Mouse (Mus musculus): Measurements from ENCODE around the gene Gprc5c. TPM values are rescaled to one million over a fixed set of nuclear protein-coding genes. Genes with fewer than 3 reads are reported as not detected.

Gprc5c gene
- polyA plus RNA-seq, 1 experiment = 4.4 TPM

DNA sequence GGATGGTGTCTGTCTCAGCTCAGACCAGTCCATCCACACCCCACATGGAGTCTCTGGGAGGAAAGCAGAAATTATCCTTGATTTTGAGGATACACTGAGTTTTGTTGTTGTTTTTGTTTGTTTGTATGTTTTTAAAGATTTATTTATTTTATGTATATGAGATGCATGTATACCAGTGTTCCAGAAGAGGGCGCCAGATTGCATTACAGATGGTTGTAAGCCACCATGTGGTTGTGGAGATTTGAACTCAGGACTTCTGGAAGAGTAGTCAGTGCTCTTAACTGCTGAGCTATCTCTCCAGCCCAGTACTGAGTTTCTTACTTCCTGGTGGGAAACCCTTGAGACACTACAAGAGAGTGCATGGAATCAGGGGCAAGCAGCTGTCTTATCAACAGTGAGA lies 41.6 kb upstream of the Gprc5c start:
- no peak overlapping the region for H3K27ac ChIP-seq (ENCODE audit: insufficient read depth, low read depth, low read length)
- 61% methylated on average over 1 of the region's 1 CpGs for WGBS
- no peaks in the 10 kb centered on the region for H3K4me1 ChIP-seq (ENCODE audit: control insufficient read depth, insufficient read depth, insufficient read length, low read length)
- no peak overlapping the region for H3K4me3 ChIP-seq (ENCODE audit: low read depth, low read length)
- no peak for TF ChIP-seq CTCF (IDR thresholded peaks at IDR 0.05; ENCODE audit: extremely low read depth, insufficient read length, insufficient replicate concordance, low read depth, low read length)
- no peak for TF ChIP-seq POLR2A (IDR thresholded peaks at IDR 0.05; ENCODE audit: low read depth, low read length)
- no peaks in the 10 kb centered on the region for H3K36me3 ChIP-seq (ENCODE audit: control insufficient read depth, insufficient read depth, low read length)
- no peaks in the 10 kb centered on the region for H3K27me3 ChIP-seq (ENCODE audit: control insufficient read depth, insufficient read depth, low read length)

- Histone ChIP-seq H3K4me3 (ENCODE audit: low read depth, low read length) (no peak overlapping the region), H3K4me1 (ENCODE audit: control insufficient read depth, insufficient read depth, insufficient read length, low read length) (peaks cover 4% of the 10 kb centered on the region), H3K27me3 (ENCODE audit: control insufficient read depth, insufficient read depth, low read length) (no peaks in the 10 kb centered on the region), H3K27ac (ENCODE audit: insufficient read depth, low read depth, low read length) (no peak overlapping the region), H3K36me3 (ENCODE audit: control insufficient read depth, insufficient read depth, low read length) (no peaks in the 10 kb centered on the region)
- 46% methylated on average over 4 of the region's 4 CpGs for WGBS
- TF ChIP-seq POLR2A (IDR thresholded peaks at IDR 0.05; ENCODE audit: low read depth, low read length) (no peak), CTCF (IDR thresholded peaks at IDR 0.05; ENCODE audit: extremely low read depth, insufficient read length, insufficient replicate concordance, low read depth, low read length) (no peak)
These were observed 40.6 kb upstream of the Gprc5c start for GRCm38 (mm10) chr11:114810344-114810743.

GRCm38 (mm10) chr11:114812731-114813240 lies 38.2 kb upstream of the Gprc5c start:
- Histone ChIP-seq H3K4me1 (ENCODE audit: control insufficient read depth, insufficient read depth, insufficient read length, low read length) (peaks cover 4% of the 10 kb centered on the region), H3K36me3 (ENCODE audit: control insufficient read depth, insufficient read depth, low read length) (no peaks in the 10 kb centered on the region), H3K4me3 (ENCODE audit: low read depth, low read length) (no peak overlapping the region), H3K27me3 (ENCODE audit: control insufficient read depth, insufficient read depth, low read length) (no peaks in the 10 kb centered on the region), H3K27ac (ENCODE audit: insufficient read depth, low read depth, low read length) (no peak overlapping the region)
- 25% methylated on average over 6 of the region's 6 CpGs for WGBS
- TF ChIP-seq CTCF (IDR thresholded peaks at IDR 0.05; ENCODE audit: extremely low read depth, insufficient read length, insufficient replicate concordance, low read depth, low read length) = peak; percentile 86; the same call in 1 of the 2 replicates
- TF ChIP-seq POLR2A (IDR thresholded peaks at IDR 0.05; ENCODE audit: low read depth, low read length) = no peak

GRCm38 (mm10) chr11:114814873-114815592 lies 35.9 kb upstream of the Gprc5c start:
- WGBS = 66% methylated on average over 11 of the region's 11 CpGs
- H3K27ac ChIP-seq (ENCODE audit: insufficient read depth, low read depth, low read length) = no peak overlapping the region
- TF ChIP-seq POLR2A (IDR thresholded peaks at IDR 0.05; ENCODE audit: low read depth, low read length) = no peak
- TF ChIP-seq CTCF (IDR thresholded peaks at IDR 0.05; ENCODE audit: extremely low read depth, insufficient read length, insufficient replicate concordance, low read depth, low read length) = no peak
- H3K27me3 ChIP-seq (ENCODE audit: control insufficient read depth, insufficient read depth, low read length) = no peaks in the 10 kb centered on the region
- no peak overlapping the region for H3K4me3 ChIP-seq (ENCODE audit: low read depth, low read length)
- no peaks in the 10 kb centered on the region for H3K36me3 ChIP-seq (ENCODE audit: control insufficient read depth, insufficient read depth, low read length)
- H3K4me1 ChIP-seq (ENCODE audit: control insufficient read depth, insufficient read depth, insufficient read length, low read length) = peaks cover 4% of the 10 kb centered on the region

- Histone ChIP-seq H3K4me3 (ENCODE audit: low read depth, low read length) (no peak overlapping the region), H3K27me3 (ENCODE audit: control insufficient read depth, insufficient read depth, low read length) (no peaks in the 10 kb centered on the region), H3K36me3 (ENCODE audit: control insufficient read depth, insufficient read depth, low read length) (no peaks in the 10 kb centered on the region), H3K27ac (ENCODE audit: insufficient read depth, low read depth, low read length) (no peak overlapping the region), H3K4me1 (ENCODE audit: control insufficient read depth, insufficient read depth, insufficient read length, low read length) (peaks cover 4% of the 10 kb centered on the region)
- no peak for TF ChIP-seq POLR2A (IDR thresholded peaks at IDR 0.05; ENCODE audit: low read depth, low read length)
- TF ChIP-seq CTCF (IDR thresholded peaks at IDR 0.05; ENCODE audit: extremely low read depth, insufficient read length, insufficient replicate concordance, low read depth, low read length) = no peak
- 88% methylated on average over 4 of the region's 4 CpGs for WGBS
These were observed 34.0 kb upstream of the Gprc5c start for GRCm38 (mm10) chr11:114816934-114817333.

DNA sequence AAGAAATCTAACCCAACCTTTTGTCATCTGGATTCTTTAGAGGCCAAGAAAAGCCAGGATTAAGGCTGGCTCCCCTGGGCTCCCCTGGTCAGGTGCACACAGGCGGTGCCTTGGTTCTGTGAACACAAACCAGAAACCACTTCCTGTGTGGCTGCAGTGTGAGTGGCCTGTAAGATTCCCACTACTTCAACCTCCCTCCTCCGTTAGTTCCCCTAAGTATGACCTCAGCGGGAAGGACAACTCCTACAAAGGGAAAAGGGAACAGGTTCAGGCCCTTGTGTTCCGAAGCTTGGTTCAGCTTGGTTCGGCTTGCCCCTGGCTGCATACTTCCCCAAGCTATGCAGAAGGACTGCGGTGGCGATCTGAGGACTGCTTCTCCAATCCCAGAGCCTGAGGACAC lies 32.8 kb upstream of the Gprc5c start:
- Histone ChIP-seq H3K27ac (ENCODE audit: insufficient read depth, low read depth, low read length) (no peak overlapping the region), H3K4me3 (ENCODE audit: low read depth, low read length) (no peak overlapping the region), H3K27me3 (ENCODE audit: control insufficient read depth, insufficient read depth, low read length) (peaks cover under 1% of the 10 kb centered on the region; the same call in 1 of the 2 replicates), H3K4me1 (ENCODE audit: control insufficient read depth, insufficient read depth, insufficient read length, low read length) (peaks cover 4% of the 10 kb centered on the region), H3K36me3 (ENCODE audit: control insufficient read depth, insufficient read depth, low read length) (no peaks in the 10 kb centered on the region)
- 87% methylated on average over 7 of the region's 7 CpGs for WGBS
- TF ChIP-seq CTCF (IDR thresholded peaks at IDR 0.05; ENCODE audit: extremely low read depth, insufficient read length, insufficient replicate concordance, low read depth, low read length) (no peak), POLR2A (IDR thresholded peaks at IDR 0.05; ENCODE audit: low read depth, low read length) (no peak)

DNA sequence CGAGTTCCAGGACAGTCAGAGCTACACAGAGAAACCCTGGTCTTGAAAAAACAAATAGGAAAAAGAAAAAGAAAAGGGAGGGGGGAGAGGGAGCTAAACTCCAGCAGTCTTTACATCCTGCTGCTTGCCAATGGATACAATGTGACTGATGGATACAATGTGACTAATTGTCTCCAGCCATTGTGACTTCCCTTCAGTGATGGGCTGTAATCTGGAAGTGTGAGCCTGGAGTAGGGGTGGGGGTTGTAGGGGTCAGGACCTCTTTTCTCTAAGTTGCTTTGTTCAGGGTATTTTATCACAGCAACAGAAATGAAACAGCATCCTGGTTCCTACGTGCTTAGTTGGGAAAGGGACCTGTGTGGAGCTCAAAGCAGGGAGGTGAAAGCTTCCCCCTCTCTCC lies 31.8 kb upstream of the Gprc5c start:
- 60% methylated on average over 2 of the region's 2 CpGs for WGBS
- Histone ChIP-seq H3K4me1 (ENCODE audit: control insufficient read depth, insufficient read depth, insufficient read length, low read length) (peaks cover 4% of the 10 kb centered on the region), H3K4me3 (ENCODE audit: low read depth, low read length) (no peak overlapping the region), H3K36me3 (ENCODE audit: control insufficient read depth, insufficient read depth, low read length) (no peaks in the 10 kb centered on the region), H3K27me3 (ENCODE audit: control insufficient read depth, insufficient read depth, low read length) (peaks cover 3% of the 10 kb centered on the region; the same call in 1 of the 2 replicates), H3K27ac (ENCODE audit: insufficient read depth, low read depth, low read length) (no peak overlapping the region)
- TF ChIP-seq POLR2A (IDR thresholded peaks at IDR 0.05; ENCODE audit: low read depth, low read length) (no peak), CTCF (IDR thresholded peaks at IDR 0.05; ENCODE audit: extremely low read depth, insufficient read length, insufficient replicate concordance, low read depth, low read length) (no peak)

Data from small intestine, adult 2 months (tissue).